Mouse (Mus musculus): Measurements from ENCODE around the gene Pnpla5.

GRCm38 (mm10) chr15:84139592-84140005 lies 16.6 kb upstream of the Pnpla5 start:
- TF ChIP-seq CTCF (IDR thresholded peaks at IDR 0.05; ENCODE audit: low read depth, low read length) (no peak), GATA1 (IDR thresholded peaks at IDR 0.05; ENCODE audit: borderline replicate concordance, low read length) (no peak), POLR2AphosphoS5 (IDR thresholded peaks at IDR 0.05; ENCODE audit: insufficient replicate concordance, low read depth, low read length) (no peak), GATA2 (IDR thresholded peaks at IDR 0.05; ENCODE audit: borderline replicate concordance, low read depth, low read length) (no peak)
